Mouse (Mus musculus) urinary bladder, postnatal 10 days (tissue): ENCODE measurements at regions not wholly inside any gene's neighbourhood (a gene's known extent, or its start where the extent isn't known, plus 50 kb on each side); places are given as distances from the start of the nearest gene placed in this dataset.

ENCODE experiments used
- DNase-seq: peaks from one replicate; pipeline ENCODE4 v3.0.0; 2022; ENCODE audit warnings: low spot score

DNA sequence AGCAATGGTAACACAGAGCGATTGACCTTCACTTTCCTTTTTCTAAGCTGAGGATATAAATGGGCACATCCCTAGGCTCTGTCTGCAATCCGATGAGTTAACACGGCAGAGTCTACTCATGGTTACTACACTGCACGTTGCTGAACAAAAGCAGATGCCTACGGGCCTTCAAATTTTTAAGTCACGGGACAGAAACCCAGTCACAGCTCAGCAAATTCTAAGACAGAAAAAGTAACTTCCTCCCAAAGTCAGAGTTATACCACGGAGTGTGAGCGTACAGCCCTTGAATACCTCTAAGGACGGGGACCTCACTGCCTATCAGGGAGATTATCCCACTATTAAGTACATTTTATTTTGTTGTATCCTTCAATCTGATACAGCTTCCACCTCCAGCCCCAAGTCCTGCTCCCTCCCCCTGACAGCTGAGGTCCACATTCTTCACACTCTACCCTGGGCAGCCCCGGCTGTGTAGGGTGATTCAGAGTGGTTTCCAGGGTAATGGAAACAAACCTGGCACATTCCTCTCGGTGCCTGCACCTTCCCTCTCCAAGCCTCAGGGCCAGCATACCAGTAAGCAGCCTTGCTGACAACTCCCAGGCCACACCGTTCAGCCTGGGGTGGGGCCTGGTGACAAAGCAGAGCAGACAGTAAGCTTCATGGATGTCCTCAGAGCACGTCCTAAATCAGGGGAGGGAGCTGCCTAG lies 90.2 kb upstream of the Zfp703 start:
- no peak for DNase-seq

DNA sequence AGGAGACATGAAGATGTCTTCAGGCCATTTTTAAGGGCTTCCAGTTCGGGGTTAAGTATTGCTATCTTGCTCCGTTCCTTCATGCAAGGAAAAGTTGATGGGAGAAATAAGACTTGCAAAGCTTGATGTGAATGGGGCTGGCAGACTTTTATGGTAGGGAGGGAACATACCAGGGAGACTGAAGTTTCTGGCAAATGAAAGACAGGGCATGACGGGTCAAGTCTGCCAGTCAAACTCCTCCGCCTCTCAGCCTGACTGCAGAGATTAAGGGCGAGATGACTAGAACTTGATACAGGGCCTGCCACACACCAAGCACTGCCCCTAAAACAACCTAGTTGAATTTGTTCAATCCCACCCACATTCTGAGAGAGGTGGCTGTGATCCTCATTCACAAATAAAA lies 89.6 kb upstream of the Zfp703 start:
- DNase-seq: no peak

DNA sequence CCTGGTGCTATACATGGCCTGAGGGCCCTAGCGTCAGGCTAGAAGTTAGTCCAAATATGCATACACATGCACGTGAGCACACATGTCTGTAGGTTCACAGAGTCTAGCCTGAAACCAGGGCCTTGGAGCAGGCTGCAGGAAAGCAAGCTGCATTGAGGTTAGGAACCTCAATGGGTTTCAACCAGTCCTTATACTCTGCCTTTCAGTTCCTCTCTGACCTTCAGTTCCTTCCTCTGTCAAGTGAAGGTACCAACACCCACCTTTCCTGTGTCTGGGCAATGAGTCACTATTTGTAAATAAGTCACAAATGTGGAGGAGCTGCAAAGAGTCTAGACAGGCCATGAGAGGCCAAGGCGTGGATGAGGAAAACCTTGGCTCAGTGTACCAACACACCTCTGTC lies 89.1 kb upstream of the Zfp703 start:
- no peak for DNase-seq

DNA sequence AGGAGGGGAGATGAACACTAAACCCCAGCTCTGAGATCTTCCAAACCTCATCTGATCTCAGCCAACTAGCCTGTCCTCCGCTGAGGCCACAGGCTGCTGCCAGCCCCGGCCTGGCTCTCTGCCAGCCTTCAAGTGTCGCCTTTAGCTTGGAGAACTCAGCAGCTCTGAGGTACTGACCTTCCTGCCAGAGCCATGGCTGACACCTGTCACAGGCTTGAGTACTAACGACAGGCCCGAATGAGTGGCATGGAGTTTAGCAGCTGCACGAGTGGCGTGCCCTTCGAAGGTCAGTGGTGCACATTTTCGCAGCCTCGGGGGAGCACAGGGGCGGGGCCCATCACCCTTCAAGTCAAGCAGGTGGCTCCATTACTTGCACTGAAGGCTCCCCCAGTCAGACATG lies 85.2 kb upstream of the Zfp703 start:
- no peak for DNase-seq

DNA sequence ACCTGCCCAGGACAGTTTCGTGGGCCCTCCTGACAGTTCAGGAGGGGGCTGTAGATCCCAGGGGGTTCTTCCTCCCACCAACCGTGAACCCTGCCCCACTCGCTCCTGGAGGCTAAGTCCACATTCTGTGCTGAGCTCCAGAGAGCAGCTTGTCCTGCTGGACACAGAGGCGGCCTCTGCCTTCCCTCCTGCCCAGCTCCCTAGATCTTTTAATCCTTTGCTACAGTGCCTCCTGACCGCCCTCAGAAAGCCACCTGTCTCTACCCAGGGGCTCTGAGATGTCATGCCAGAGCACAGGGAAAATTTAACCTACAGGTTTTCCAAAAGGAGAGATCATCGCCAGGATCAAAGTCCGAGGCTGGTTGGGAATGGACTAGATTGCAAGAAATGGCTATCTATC lies 84.7 kb upstream of the Zfp703 start:
- no peak for DNase-seq

DNA sequence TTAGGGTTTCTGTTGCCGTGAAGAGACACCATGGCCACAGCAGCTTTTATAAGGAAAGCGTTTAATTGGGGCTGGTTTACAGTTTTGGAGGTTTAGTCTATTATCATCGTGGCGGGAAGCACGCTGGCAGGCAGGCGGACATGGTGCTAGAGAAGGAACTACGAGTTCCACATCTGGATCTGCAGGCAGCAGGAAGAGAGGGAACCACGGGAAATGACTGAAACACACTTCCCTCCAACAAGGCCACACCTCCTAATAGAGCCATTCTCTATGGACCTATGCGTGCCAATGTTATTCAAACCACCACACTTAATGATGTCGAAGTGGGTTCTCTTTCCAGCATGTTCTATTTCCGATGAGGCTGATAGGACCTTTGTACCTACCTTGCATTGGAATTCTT lies 81.3 kb upstream of the Zfp703 start:
- DNase-seq: no peak

DNA sequence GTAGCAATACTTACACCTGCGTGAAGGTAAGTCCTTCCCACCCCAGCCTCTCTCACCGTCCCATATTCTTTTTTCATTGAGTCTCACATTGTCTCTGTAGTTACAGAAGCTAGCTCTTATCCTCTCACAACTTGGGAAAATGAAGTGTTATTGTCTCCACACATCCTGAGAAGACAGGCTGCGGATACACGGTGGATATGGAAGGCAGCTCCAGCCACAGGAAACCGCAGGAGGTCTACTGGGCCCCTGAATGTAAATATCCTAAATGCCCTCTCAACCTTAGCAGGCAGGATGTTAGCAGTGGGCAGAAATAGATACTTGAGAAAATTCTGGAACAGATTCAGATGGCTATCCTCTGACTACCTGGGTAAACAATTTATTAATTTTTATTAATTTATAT lies 73.8 kb upstream of the Zfp703 start:
- DNase-seq: no peak

DNA sequence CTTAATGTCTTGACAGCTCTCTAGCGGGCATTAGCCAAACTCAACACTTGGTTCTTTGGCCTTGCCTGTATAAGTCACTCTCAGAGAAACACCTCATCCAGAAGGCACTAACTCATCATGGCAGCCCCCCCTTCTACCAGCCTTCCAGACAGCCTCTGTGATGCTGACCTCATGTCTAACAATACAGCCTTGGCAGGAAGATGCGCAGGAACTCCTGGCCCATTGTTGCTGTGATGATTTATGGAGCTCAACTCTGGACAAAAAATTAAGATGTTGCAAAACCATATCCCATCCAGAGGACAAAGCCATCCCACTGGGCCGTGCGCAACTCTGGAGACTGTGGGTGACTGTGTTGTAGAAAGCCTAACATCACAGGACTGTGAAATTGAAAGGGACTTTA lies 70.9 kb upstream of the Zfp703 start:
- no peak for DNase-seq

DNA sequence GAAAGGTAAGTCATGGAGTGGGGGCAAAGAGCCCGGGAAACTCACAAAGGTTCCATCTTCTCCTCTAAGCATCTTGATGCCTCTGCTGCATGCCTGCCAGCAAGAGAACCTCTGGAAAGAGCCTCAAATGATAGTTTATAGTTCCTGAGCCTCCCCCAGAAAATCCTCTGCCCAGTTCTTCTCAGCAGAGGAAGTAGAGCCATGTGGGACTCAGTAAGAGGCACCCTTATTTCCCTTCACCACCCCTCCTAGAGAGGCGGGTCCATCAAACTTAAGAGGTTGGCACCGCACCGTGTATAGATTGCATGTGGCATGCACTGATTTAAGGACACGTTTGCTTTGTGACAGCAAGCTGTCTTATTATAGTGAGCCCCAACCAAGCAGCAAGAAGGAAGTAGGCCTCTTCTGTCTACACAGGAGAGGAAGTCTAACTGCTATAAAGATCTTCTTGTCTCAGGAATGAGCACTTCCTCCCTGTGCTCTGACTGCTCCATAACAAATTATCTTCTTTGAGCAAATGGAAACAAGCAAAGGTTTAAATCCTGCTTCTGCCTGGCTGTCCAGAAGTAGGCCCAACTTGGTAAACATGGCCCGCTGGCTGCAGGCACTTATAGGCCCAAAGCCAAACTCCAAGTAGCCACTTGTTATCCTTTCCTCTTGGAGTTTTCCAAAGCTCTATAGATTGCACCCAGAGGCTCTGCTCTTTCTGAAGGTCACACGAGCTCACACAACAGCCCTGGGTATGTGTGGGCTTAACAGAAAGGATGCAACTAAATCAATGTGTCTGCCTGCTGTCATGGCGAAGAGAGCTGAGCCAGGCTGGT lies 69.6 kb upstream of the Zfp703 start:
- no peak for DNase-seq

DNA sequence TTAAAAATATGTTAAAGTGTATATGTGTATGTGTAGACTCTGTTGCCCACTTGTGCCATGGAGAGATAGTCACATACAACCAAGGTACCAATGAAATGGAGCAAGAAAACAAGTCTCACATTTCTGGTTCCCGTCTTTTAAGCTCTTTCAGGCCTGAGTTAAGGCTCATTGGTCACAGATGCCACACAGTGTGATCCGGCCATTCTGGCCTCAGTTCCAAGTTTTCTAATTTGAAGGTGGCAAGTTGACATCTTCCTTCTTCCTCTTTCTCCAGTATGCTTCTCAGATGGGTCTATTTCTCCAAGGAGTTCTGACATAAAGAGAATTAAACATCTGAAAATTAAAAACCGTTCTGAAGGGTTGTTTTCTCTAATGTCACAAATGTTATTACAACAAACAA lies 66.9 kb upstream of the Zfp703 start:
- no peak for DNase-seq

DNA sequence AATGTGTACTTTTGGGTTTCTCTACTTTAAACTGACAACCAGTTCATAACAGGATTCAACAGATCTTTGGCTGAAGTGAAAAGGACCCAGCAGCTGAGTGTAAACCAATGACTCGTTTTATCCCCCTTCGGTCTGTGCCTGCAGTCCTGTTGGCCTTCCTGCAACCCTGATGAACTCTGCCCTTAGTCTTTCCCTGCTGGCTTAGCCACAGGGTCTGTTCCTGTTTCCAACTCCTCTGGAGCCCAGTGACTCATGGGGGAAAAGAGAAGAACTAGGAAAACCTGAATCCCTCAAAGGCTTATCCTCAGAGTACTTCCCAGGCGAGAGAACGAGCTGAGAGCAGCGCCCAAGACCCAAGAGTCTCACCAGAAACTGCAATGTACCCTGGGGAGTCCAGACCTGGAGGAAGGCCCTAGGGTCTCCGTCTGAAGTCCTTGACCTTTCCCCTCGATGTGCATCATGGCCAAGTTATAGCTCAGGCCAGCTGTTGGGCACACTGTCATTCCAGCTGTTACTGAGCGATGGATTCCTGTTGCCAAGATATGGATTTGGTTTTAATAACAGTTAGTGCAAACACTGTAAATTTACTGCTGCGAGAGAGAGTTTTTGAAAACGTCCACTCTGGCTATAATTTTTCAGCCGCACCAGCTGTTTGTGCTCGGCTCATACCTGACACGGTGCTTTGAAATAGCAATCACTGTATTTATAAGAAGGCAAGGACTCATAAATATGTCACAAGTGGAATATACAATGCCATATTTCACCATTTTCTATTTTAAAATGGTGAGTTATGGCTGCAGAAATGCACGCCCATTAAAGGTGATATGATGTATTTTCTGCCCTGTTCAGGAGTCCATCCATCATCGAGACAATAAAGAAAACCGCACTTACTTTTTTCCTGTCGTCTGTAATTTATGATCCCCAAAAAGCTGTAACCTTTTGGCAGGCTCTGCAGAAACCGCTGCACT lies 63.3 kb upstream of the Zfp703 start:
- no peak for DNase-seq

DNA sequence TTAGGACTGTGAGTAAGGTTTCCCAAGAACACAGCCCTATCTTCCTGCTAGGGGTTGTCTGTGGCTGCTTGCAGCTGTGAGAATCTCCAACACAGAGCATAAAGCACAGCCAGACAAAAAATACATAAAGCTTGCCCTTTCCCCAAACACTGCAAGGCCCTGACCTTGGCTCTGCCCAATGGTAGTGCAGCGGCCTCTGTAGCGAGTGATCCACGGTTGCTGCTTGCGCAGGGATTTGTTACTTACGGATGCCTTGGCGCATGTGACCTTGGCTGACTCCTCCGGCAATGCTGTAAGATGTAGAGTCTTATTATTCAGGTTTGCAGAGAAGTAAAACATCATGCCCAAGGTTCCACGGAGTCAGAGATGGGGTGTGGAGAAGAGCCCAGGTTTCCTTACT lies 61.4 kb upstream of the Zfp703 start:
- DNase-seq: no peak

DNA sequence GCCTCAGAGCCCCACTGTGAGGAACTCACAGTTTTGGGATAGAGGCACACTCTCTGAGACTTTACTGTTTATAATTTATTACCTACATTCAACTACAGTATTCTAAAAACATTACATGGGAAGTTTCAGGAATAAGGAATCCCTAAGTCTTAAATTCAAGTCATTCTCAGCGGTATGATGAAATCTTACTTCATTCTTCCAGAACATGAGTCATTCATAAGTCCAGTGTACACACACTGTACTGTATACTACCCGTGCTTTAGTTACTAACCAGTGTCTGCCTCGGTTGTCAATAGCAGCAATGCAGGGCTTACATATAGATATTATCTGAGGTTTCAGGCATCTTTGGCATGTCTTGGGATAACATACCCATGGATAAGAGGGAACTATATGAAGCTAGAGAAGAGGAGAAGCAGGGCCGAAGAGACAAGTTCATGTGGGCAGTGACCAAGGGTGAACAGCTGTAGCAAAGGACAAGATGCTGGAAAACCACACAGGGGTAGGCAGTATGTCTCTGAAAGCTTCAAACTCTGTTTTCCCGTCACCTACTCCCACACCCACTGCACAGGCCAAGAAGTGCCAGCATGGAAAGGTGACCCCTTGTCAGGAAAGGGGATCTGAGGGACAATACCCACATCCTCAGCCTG lies 55.5 kb upstream of the Zfp703 start:
- DNase-seq: no peak

DNA sequence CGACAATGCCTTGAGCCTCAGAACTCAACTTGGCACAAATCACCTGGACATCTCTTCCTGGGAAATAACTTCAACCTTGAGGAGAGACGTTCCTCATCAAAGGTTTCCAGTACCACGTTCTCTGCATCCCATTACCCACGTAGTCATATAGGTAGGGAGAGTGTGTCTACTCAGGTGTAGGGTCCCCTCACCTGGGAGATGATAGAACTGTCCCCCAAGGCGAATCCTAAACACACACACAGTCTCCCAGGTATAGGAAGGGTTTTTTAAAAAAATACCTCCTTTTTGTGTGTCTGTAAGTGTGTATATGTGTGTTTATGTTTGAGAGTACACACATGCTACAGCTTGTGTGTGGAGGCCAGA lies 55.0 kb upstream of the Zfp703 start:
- DNase-seq: no peak

DNA sequence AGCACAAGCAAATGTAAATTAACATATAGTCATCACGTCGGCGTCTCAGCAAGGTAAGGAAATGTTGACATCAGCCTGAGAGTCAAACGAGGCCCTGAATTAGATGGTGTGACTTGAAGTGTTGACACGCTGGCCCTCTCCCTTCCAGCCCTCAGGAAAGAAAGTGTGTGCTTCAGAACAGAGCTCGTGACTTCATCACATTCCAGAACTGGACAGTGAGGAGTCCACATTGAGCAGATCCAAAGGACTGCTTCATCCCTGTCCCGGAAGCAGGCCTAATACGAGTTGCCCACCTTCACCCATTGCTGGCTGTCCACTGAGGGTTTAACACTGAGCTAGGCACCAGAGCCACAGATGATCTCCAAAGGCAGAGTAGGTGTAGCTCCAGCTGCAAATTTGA lies 54.0 kb upstream of the Zfp703 start:
- DNase-seq: no peak
